Mouse (Mus musculus) embryonic facial prominence, embryonic 12.5 days (tissue): ENCODE measurements around the gene Plekha4. TPM values are rescaled to one million over a fixed set of nuclear protein-coding genes. Genes with fewer than 3 reads are reported as not detected.
A peak's percentile ranks its signal among the peaks of the same experiment; 100 is the strongest.
"Not testable (repeated sequence)": the region's sequence is repeated elsewhere in the genome, so short reads cannot be mapped to it uniquely, and the experiment has no call there.

Experiments
- ATAC-seq: fragments of 200-750 bp; cut with Nextera tagmentation; 2 replicates; pipeline ENCODE4 v1.8.0; 2017; ENCODE audit not compliant: insufficient number of reproducible peaks, insufficient read depth, low FRiP score, low TSS enrichment
- H3K27ac ChIP-seq: fragments of 300-500 bp; sonication (generic); 2 replicates; pipeline ENCODE4 v1.5.1; 2016; ENCODE audit warnings: mild to moderate bottlenecking
- H3K27me3 ChIP-seq: fragments of 300-500 bp; sonication (generic); 2 replicates; pipeline ENCODE4 v1.6.1; 2016; ENCODE audit warnings: mild to moderate bottlenecking, moderate library complexity
- H3K36me3 ChIP-seq: fragments of 300-500 bp; sonication (generic); 2 replicates; pipeline ENCODE4 v1.6.1; 2016; ENCODE audit warnings: mild to moderate bottlenecking
- H3K4me1 ChIP-seq: fragments of 300-500 bp; sonication (generic); 2 replicates; pipeline ENCODE4 v1.6.1; 2016
- H3K4me2 ChIP-seq: fragments of 300-500 bp; sonication (generic); replicated peaks from 2 replicates; pipeline ENCODE4 v1.6.1; 2016; ENCODE audit warnings: mild to moderate bottlenecking, moderate library complexity
- H3K4me3 ChIP-seq: fragments of 300-500 bp; sonication (generic); 2 replicates; pipeline ENCODE4 v1.5.1; 2016; ENCODE audit warnings: mild to moderate bottlenecking
- H3K9ac ChIP-seq: fragments of 300-500 bp; sonication (generic); 2 replicates; pipeline ENCODE4 v1.6.1; 2016; ENCODE audit warnings: mild to moderate bottlenecking, moderate library complexity
- H3K9me3 ChIP-seq: fragments of 300-500 bp; sonication (generic); 2 replicates; pipeline ENCODE4 v1.6.1; 2016; ENCODE audit warnings: mild to moderate bottlenecking, moderate library complexity
- WGBS: fragments of 180-500 bp; shearing (Covaris S2); methylation state at CpG from one replicate; pipeline ENCODE4 v1.1.7; 2016; 5-methylcytosine and 5-hydroxymethylcytosine counted together
- polyA plus RNA-seq: library from polyadenylated mRNA; unstranded; fragments of >200 nt; fragmentation: Nextera tagmentation; extraction: Ambion mirVana; gene quantifications from 2 replicates; pipeline ENCODE4 v1.2.1, GENCODE M21; 2016

The Plekha4 gene
- polyA plus RNA-seq, 1 experiment from 2014 or later: 3.0 TPM

- peak; percentile 75 for ATAC-seq
- under 1% methylated on average over 44 of the region's 44 CpGs for WGBS
- H3K4me2 ChIP-seq: peak within 1 kb of the TSS; percentile 97
These were observed 16.0 kb upstream of the Plekha4 start, which contains the start of gene Nucb1 for GRCm38 (mm10) chr7:45509912-45510787. TSS of gene Nucb1 (minus strand) at chr7:45510406.

GRCm38 (mm10) chr7:45514411-45514810 is 11.7 kb upstream of the Plekha4 start:
- no peak for ATAC-seq
- 78% methylated on average over 7 of the region's 7 CpGs for WGBS
- peaks cover 8% of the 10 kb centered on the region for H3K4me1 ChIP-seq

More at GRCm38 (mm10) chr7:45509912-45510787, 16.0 kb upstream of the Plekha4 start, which contains the start of gene Nucb1:
- peak within 1 kb of the TSS; percentile 82 for H3K9ac ChIP-seq
- no peaks in the 10 kb centered on the region for H3K27me3 ChIP-seq
- peaks cover 14% of the 10 kb centered on the region for H3K4me1 ChIP-seq
- peak within 1 kb of the TSS; percentile 69 for H3K4me3 ChIP-seq
- peak within 1 kb of the TSS; percentile 92 for H3K27ac ChIP-seq
- peaks cover 14% of the 10 kb centered on the region for H3K36me3 ChIP-seq
- H3K9me3 ChIP-seq: no peaks in the 10 kb centered on the region

GRCm38 (mm10) chr7:45515436-45515835 is 10.7 kb upstream of the Plekha4 start:
- 0 out of 2 replicates have a peak overlapping the region, but pooled peaks have one; percentile 11 for H3K4me2 ChIP-seq
- H3K4me3 ChIP-seq: no peak overlapping the region
- peaks cover 5% of the 10 kb centered on the region for H3K4me1 ChIP-seq
- H3K27me3 ChIP-seq: no peaks in the 10 kb centered on the region
- H3K36me3 ChIP-seq: no peaks in the 10 kb centered on the region
- H3K9me3 ChIP-seq: no peaks in the 10 kb centered on the region
- no peak overlapping the region for H3K9ac ChIP-seq
- 13% methylated on average over 16 of the region's 16 CpGs for WGBS
- H3K27ac ChIP-seq: peak overlapping the region; percentile 57
- no peak for ATAC-seq

More at GRCm38 (mm10) chr7:45514411-45514810, 11.7 kb upstream of the Plekha4 start:
- no peak overlapping the region for H3K9ac ChIP-seq
- no peaks in the 10 kb centered on the region for H3K36me3 ChIP-seq
- H3K9me3 ChIP-seq: no peaks in the 10 kb centered on the region
- H3K27me3 ChIP-seq: no peaks in the 10 kb centered on the region
- no peak overlapping the region for H3K4me2 ChIP-seq
- no peak overlapping the region for H3K4me3 ChIP-seq
- H3K27ac ChIP-seq: 0 out of 2 replicates have a peak overlapping the region, but pooled peaks have one; percentile 4

GRCm38 (mm10) chr7:45516846-45517245 is 9.3 kb upstream of the Plekha4 start:
- not testable (repeated sequence) for H3K9ac ChIP-seq, H3K9me3 ChIP-seq, H3K4me2 ChIP-seq, H3K27me3 ChIP-seq, H3K4me1 ChIP-seq, H3K4me3 ChIP-seq, H3K36me3 ChIP-seq, H3K27ac ChIP-seq, ATAC-seq
- WGBS: 73% methylated on average over 5 of the region's 5 CpGs

GRCm38 (mm10) chr7:45518618-45519017 is 7.5 kb upstream of the Plekha4 start:
- no peaks in the 10 kb centered on the region for H3K27me3 ChIP-seq
- no peaks in the 10 kb centered on the region for H3K9me3 ChIP-seq

GRCm38 (mm10) chr7:45519345-45520120 is 6.6 kb upstream of the Plekha4 start:
- Histone ChIP-seq H3K27me3 (no peaks in the 10 kb centered on the region), H3K9ac (no peak overlapping the region), H3K4me3 (no peak overlapping the region), H3K4me1 (peaks cover 19% of the 10 kb centered on the region), H3K27ac (no peak overlapping the region), H3K9me3 (no peaks in the 10 kb centered on the region), H3K4me2 (no peak overlapping the region), H3K36me3 (0 out of 2 replicates have a peak, but pooled peaks cover 3% of the 10 kb centered on the region)
- ATAC-seq: no peak
- 79% methylated on average over 8 of the region's 8 CpGs for WGBS

More at GRCm38 (mm10) chr7:45518618-45519017, 7.5 kb upstream of the Plekha4 start:
- no peak overlapping the region for H3K4me2 ChIP-seq
- WGBS: 92% methylated on average over 16 of the region's 16 CpGs
- H3K36me3 ChIP-seq: no peaks in the 10 kb centered on the region
- H3K9ac ChIP-seq: no peak overlapping the region
- H3K4me1 ChIP-seq: peaks cover 14% of the 10 kb centered on the region
- no peak overlapping the region for H3K27ac ChIP-seq
- ATAC-seq: no peak
- H3K4me3 ChIP-seq: no peak overlapping the region

GRCm38 (mm10) chr7:45520605-45521004 is 5.5 kb upstream of the Plekha4 start:
- Histone ChIP-seq H3K9ac (no peak overlapping the region), H3K4me1 (peaks cover 24% of the 10 kb centered on the region), H3K27ac (no peak overlapping the region), H3K9me3 (no peaks in the 10 kb centered on the region), H3K4me3 (no peak overlapping the region), H3K36me3 (0 out of 2 replicates have a peak, but pooled peaks cover 8% of the 10 kb centered on the region), H3K27me3 (no peaks in the 10 kb centered on the region), H3K4me2 (no peak overlapping the region)
- WGBS: 93% methylated on average over 7 of the region's 7 CpGs
- no peak for ATAC-seq

GRCm38 (mm10) chr7:45521728-45522184 is 4.4 kb upstream of the Plekha4 start:
- peak; percentile 57; the same call in 1 of the 2 replicates for ATAC-seq
- peak overlapping the region; percentile 46 for H3K9ac ChIP-seq
- H3K27ac ChIP-seq: peak overlapping the region; percentile 79; the same call in 1 of the 2 replicates
- peak overlapping the region; percentile 45 for H3K4me2 ChIP-seq
- 0 out of 2 replicates have a peak, but pooled peaks cover 8% of the 10 kb centered on the region for H3K36me3 ChIP-seq
- no peaks in the 10 kb centered on the region for H3K9me3 ChIP-seq
- WGBS: 1% methylated on average over 28 of the region's 28 CpGs
- no peaks in the 10 kb centered on the region for H3K27me3 ChIP-seq
- peaks cover 24% of the 10 kb centered on the region for H3K4me1 ChIP-seq
- peak overlapping the region; percentile 42 for H3K4me3 ChIP-seq

- Histone ChIP-seq H3K27me3 (no peaks in the 10 kb centered on the region), H3K27ac (0 out of 2 replicates have a peak overlapping the region, but pooled peaks have one; percentile 79), H3K9me3 (no peaks in the 10 kb centered on the region), H3K4me2 (peak overlapping the region; percentile 45), H3K9ac (peak overlapping the region; percentile 46; the same call in 1 of the 2 replicates), H3K36me3 (0 out of 2 replicates have a peak, but pooled peaks cover 8% of the 10 kb centered on the region), H3K4me1 (peaks cover 24% of the 10 kb centered on the region), H3K4me3 (peak overlapping the region; percentile 42)
- WGBS: 53% methylated on average over 16 of the region's 16 CpGs
- no peak for ATAC-seq
These were observed 3.9 kb upstream of the Plekha4 start for GRCm38 (mm10) chr7:45522194-45522752.

GRCm38 (mm10) chr7:45522957-45523676 is 3.0 kb upstream of the Plekha4 start:
- Histone ChIP-seq H3K27ac (0 out of 2 replicates have a peak overlapping the region, but pooled peaks have one; percentile 0), H3K27me3 (no peaks in the 10 kb centered on the region), H3K9me3 (no peaks in the 10 kb centered on the region), H3K4me2 (peak overlapping the region; percentile 11; the same call in 1 of the 2 replicates), H3K9ac (no peak overlapping the region), H3K36me3 (0 out of 2 replicates have a peak, but pooled peaks cover 8% of the 10 kb centered on the region), H3K4me1 (peaks cover 24% of the 10 kb centered on the region), H3K4me3 (peak overlapping the region; percentile 18; the same call in 1 of the 2 replicates)
- ATAC-seq: no peak
- WGBS: 68% methylated on average over 18 of the region's 18 CpGs
